Mouse (Mus musculus): Measurements from ENCODE around the gene Pgpep1l. TPM values are rescaled to one million over a fixed set of nuclear protein-coding genes. Genes with fewer than 3 reads are reported as not detected.
"Not testable (repeated sequence)": the region's sequence is repeated elsewhere in the genome, so short reads cannot be mapped to it uniquely, and the experiment has no call there.

Gene Pgpep1l
- polyA plus RNA-seq, 1 experiment from 2014 or later = not detected

- ATAC-seq (ENCODE audit: insufficient read depth, low FRiP score, low read depth) = no peak
- Histone ChIP-seq H3K36me3 (no peaks in the 10 kb centered on the region), H3K4me2 (peak overlapping the region; percentile 29), H3K4me3 (replicated peaks) (no peak overlapping the region), H3K27ac (peak overlapping the region; percentile 35; the same call in 1 of the 2 replicates), H3K9ac (no peak overlapping the region), H3K4me1 (no peaks in the 10 kb centered on the region), H3K9me3 (no peaks in the 10 kb centered on the region), H3K27me3 (replicated peaks) (no peaks in the 10 kb centered on the region)
- 47% methylated on average over 16 of the region's 16 CpGs for WGBS
Observed at GRCm38 (mm10) chr7:68293997-68294789, 30.2 kb upstream of the Pgpep1l start.

- no peak for ATAC-seq (ENCODE audit: insufficient read depth, low FRiP score, low read depth)
- H3K4me1 ChIP-seq = no peaks in the 10 kb centered on the region
- H3K9ac ChIP-seq = no peak overlapping the region
- no peak overlapping the region for H3K4me3 ChIP-seq (replicated peaks)
- WGBS = 48% methylated on average over 1 of the region's 1 CpGs
- H3K4me2 ChIP-seq = no peak overlapping the region
- H3K27ac ChIP-seq = no peak overlapping the region
- H3K9me3 ChIP-seq = no peaks in the 10 kb centered on the region
- H3K27me3 ChIP-seq (replicated peaks) = no peaks in the 10 kb centered on the region
- no peaks in the 10 kb centered on the region for H3K36me3 ChIP-seq
Observed at GRCm38 (mm10) chr7:68291603-68292002, 27.6 kb upstream of the Pgpep1l start.

- Histone ChIP-seq H3K4me2 (no peak overlapping the region), H3K9me3 (no peaks in the 10 kb centered on the region), H3K36me3 (no peaks in the 10 kb centered on the region), H3K4me3 (replicated peaks) (no peak overlapping the region), H3K27me3 (replicated peaks) (no peaks in the 10 kb centered on the region), H3K4me1 (0 out of 2 replicates have a peak, but pooled peaks cover 2% of the 10 kb centered on the region), H3K27ac (no peak overlapping the region), H3K9ac (no peak overlapping the region)
- ATAC-seq (ENCODE audit: insufficient read depth, low FRiP score, low read depth) = no peak
- 93% methylated on average over 8 of the region's 8 CpGs for whole genome bisulfite sequencing
Observed at GRCm38 (mm10) chr7:68289081-68289480, 25.0 kb upstream of the Pgpep1l start.

- H3K27ac ChIP-seq; H3K4me1 ChIP-seq; H3K4me2 ChIP-seq; H3K27me3 ChIP-seq (replicated peaks); H3K9ac ChIP-seq; H3K4me3 ChIP-seq (replicated peaks); H3K36me3 ChIP-seq; ATAC-seq (ENCODE audit: insufficient read depth, low FRiP score, low read depth); H3K9me3 ChIP-seq: not testable (repeated sequence)
- 88% methylated on average over 4 of the region's 4 CpGs for WGBS
Observed at GRCm38 (mm10) chr7:68288000-68288399, 24.0 kb upstream of the Pgpep1l start.

- ATAC-seq (ENCODE audit: insufficient read depth, low FRiP score, low read depth) = no peak
- Histone ChIP-seq H3K4me2 (no peak overlapping the region), H3K9me3 (no peaks in the 10 kb centered on the region), H3K9ac (no peak overlapping the region), H3K4me3 (replicated peaks) (no peak overlapping the region), H3K4me1 (0 out of 2 replicates have a peak, but pooled peaks cover 2% of the 10 kb centered on the region), H3K27ac (no peak overlapping the region), H3K36me3 (no peaks in the 10 kb centered on the region), H3K27me3 (replicated peaks) (no peaks in the 10 kb centered on the region)
- WGBS = 48% methylated on average over 2 of the region's 2 CpGs
Observed at GRCm38 (mm10) chr7:68287582-68287981, 23.5 kb upstream of the Pgpep1l start.

- no peaks in the 10 kb centered on the region for H3K36me3 ChIP-seq
- no peaks in the 10 kb centered on the region for H3K9me3 ChIP-seq
- no peaks in the 10 kb centered on the region for H3K27me3 ChIP-seq (replicated peaks)
- H3K4me2 ChIP-seq = no peak overlapping the region
- 0 out of 2 replicates have a peak, but pooled peaks cover 2% of the 10 kb centered on the region for H3K4me1 ChIP-seq
- WGBS = 88% methylated on average over 24 of the region's 24 CpGs
- no peak overlapping the region for H3K27ac ChIP-seq
- no peak for ATAC-seq (ENCODE audit: insufficient read depth, low FRiP score, low read depth)
- no peak overlapping the region for H3K4me3 ChIP-seq (replicated peaks)
- H3K9ac ChIP-seq = no peak overlapping the region
Observed at GRCm38 (mm10) chr7:68286526-68287481, 22.8 kb upstream of the Pgpep1l start.

- Histone ChIP-seq H3K4me3 (replicated peaks) (no peak overlapping the region), H3K36me3 (no peaks in the 10 kb centered on the region), H3K4me1 (0 out of 2 replicates have a peak, but pooled peaks cover 2% of the 10 kb centered on the region), H3K27me3 (replicated peaks) (no peaks in the 10 kb centered on the region), H3K27ac (no peak overlapping the region), H3K4me2 (no peak overlapping the region), H3K9ac (no peak overlapping the region), H3K9me3 (no peaks in the 10 kb centered on the region)
- WGBS = 47% methylated on average over 8 of the region's 8 CpGs
- no peak for ATAC-seq (ENCODE audit: insufficient read depth, low FRiP score, low read depth)
Observed at GRCm38 (mm10) chr7:68285851-68286298, 21.8 kb upstream of the Pgpep1l start.

GRCm38 (mm10) chr7:68283776-68284175, 19.7 kb upstream of the Pgpep1l start:
- H3K9me3 ChIP-seq = no peaks in the 10 kb centered on the region
- no peak overlapping the region for H3K4me2 ChIP-seq
- 81% methylated on average over 7 of the region's 7 CpGs for WGBS
- 0 out of 2 replicates have a peak, but pooled peaks cover 2% of the 10 kb centered on the region for H3K4me1 ChIP-seq
- H3K9ac ChIP-seq = no peak overlapping the region
- no peak overlapping the region for H3K4me3 ChIP-seq (replicated peaks)
- no peaks in the 10 kb centered on the region for H3K36me3 ChIP-seq
- H3K27ac ChIP-seq = no peak overlapping the region
- no peaks in the 10 kb centered on the region for H3K27me3 ChIP-seq (replicated peaks)
- no peak for ATAC-seq (ENCODE audit: insufficient read depth, low FRiP score, low read depth)

- H3K36me3 ChIP-seq; H3K27ac ChIP-seq; H3K4me2 ChIP-seq; ATAC-seq (ENCODE audit: insufficient read depth, low FRiP score, low read depth); H3K4me3 ChIP-seq (replicated peaks); H3K9me3 ChIP-seq; H3K4me1 ChIP-seq; H3K9ac ChIP-seq; H3K27me3 ChIP-seq (replicated peaks): not testable (repeated sequence)
- WGBS = 79% methylated on average over 4 of the region's 4 CpGs
Observed at GRCm38 (mm10) chr7:68283133-68283520, 19.1 kb upstream of the Pgpep1l start.

- H3K9me3 ChIP-seq = no peaks in the 10 kb centered on the region
- no peak overlapping the region for H3K27ac ChIP-seq
- no peak for ATAC-seq (ENCODE audit: insufficient read depth, low FRiP score, low read depth)
- 0 out of 2 replicates have a peak, but pooled peaks cover 2% of the 10 kb centered on the region for H3K4me1 ChIP-seq
- no peaks in the 10 kb centered on the region for H3K27me3 ChIP-seq (replicated peaks)
- H3K9ac ChIP-seq = no peak overlapping the region
- H3K4me3 ChIP-seq (replicated peaks) = no peak overlapping the region
- no peak overlapping the region for H3K4me2 ChIP-seq
- no peaks in the 10 kb centered on the region for H3K36me3 ChIP-seq
- 76% methylated on average over 22 of the region's 22 CpGs for WGBS
Observed at GRCm38 (mm10) chr7:68282304-68283132, 18.5 kb upstream of the Pgpep1l start.

GRCm38 (mm10) chr7:68281341-68281740, 17.3 kb upstream of the Pgpep1l start:
- Histone ChIP-seq H3K36me3 (no peaks in the 10 kb centered on the region), H3K9ac (no peak overlapping the region), H3K9me3 (no peaks in the 10 kb centered on the region), H3K27me3 (replicated peaks) (no peaks in the 10 kb centered on the region), H3K4me1 (peaks cover 3% of the 10 kb centered on the region), H3K4me3 (replicated peaks) (no peak overlapping the region), H3K4me2 (no peak overlapping the region), H3K27ac (no peak overlapping the region)
- no peak for ATAC-seq (ENCODE audit: insufficient read depth, low FRiP score, low read depth)
- 77% methylated on average over 5 of the region's 5 CpGs for WGBS

All from stomach, embryonic 15.5 days (tissue).